Mouse (Mus musculus) frontal cortex, postnatal 25 days (tissue): ENCODE results near the gene Trpc3.
A peak's percentile ranks its signal among the peaks of the same experiment; 100 is the strongest.
"Not testable (repeated sequence)": the region's sequence is repeated elsewhere in the genome, so short reads cannot be mapped to it uniquely, and the experiment has no call there.

ENCODE experiments used
- DNase-seq, 2 experiments: peaks; one replicate each; pipeline ENCODE4 v3.0.0; 2022; ENCODE audit warnings: low spot score in 2 of 2

Trpc3 gene

GRCm38 (mm10) chr3:36605894-36606783, 83.8 kb downstream of the Trpc3 start:
- DNase-seq, result no peak

DNA sequence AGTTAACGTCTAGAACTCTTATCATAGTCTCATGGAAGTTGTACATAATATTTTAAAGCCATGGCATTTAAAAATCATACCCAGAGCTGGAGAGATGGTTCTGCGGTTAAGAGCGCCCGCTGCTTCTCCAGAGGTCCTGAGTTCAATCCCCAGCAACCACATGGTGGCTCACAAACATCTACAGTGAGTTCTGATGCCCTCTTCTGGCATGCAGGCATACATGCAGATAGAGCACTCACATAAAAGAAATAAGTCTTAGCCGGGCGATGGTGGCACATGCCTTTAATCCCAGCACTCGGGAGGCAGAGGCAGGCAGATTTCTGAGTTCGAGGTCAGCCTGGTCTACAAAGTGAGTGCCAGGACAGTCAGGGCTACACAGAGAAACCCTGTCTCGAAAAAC, 90.2 kb downstream of the Trpc3 start:
- not testable (repeated sequence) for DNase-seq

DNA sequence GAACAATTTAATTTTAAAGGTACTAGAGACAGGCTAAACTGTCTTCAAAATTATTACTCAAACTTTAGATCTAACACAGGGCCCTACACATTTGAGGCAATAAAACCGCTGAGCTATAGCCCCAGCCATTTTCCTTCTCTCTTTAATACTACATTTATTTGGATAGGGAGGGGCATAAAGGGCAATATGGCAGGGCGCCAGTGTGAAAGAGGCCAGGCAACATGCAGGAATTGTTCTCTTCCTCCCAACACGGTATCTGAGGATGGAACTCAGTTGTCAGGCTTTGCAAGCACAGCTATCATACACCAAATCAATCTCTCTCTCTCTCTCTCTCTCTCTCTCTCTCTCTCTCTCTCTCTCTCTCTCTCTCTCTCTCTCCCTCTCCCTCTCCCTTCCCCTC, 91.2 kb downstream of the Trpc3 start:
- no peak for DNase-seq

DNA sequence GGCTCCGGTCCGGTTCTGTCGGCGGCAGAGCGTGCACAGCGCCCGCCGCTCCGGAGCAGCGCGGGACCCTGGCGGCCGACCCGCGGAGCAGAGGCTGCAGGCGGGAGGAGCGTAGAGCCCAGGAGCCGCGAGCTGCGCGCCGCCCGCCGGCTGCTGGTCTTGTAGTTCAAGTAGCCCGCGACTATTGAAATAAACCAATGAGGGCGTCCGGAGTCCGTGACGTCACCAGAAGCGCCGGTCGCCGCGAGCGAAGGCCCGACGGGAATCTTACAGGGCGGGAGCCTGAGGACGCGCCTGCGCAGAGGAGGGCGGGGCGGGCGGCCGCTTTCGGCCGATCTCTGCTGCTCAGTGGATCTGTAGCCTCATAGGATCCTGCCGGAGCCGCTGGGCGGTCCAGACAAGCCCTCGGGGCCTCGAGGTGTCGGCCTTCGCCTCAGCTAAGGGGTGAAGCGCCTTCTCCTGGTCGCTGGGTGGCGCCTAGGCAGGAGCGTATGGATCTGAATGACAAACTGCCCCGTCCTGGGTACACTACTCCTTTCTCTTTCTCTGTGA, 118.1 kb downstream of the Trpc3 start, which contains the start of gene Ccna2:
Gene Ccna2, minus strand, starts transcription at position 324 of the 552 bp plus-strand sequence.
- DNase-seq, result peak; percentile 96 to 97

- peak in 1 of 2 experiments; percentile 3 for DNase-seq
Observed at GRCm38 (mm10) chr3:36571361-36571826, 118.6 kb downstream of the Trpc3 start.
